Mouse (Mus musculus) gastrocnemius, postnatal 25 days (tissue): ENCODE results near the gene Fezf2. TPM values are rescaled to one million over a fixed set of nuclear protein-coding genes. Genes with fewer than 3 reads are reported as not detected.

Source experiments
- DNase-seq: peaks from one replicate; pipeline ENCODE4 v3.0.0; 2022
- long read RNA-seq, 2 experiments: library from polyadenylated mRNA; stranded (forward); transcript quantifications; one replicate each; pipeline ENCODE4 v2.0.0; 2021
- total RNA-seq, 2 experiments: library from RNA; stranded (reverse); gene quantifications; 1 replicate in 1 of 2; 2 replicates in 1 of 2; pipeline ENCODE4 v1.2.3; 2021

The Fezf2 gene
- not detected for total RNA-seq
- long read RNA-seq, experiment 1 = 0 reads
- long read RNA-seq, experiment 2 = 0 reads

GRCm38 (mm10) chr14:12348089-12348488 lies at the start of gene Fezf2:
Gene Fezf2 (minus strand): TSS chr14:12348189.
- no peak for DNase-seq

GRCm38 (mm10) chr14:12397561-12397960 lies 49.6 kb upstream of the Fezf2 start:
- DNase-seq = no peak

- no peak for DNase-seq
Observed at GRCm38 (mm10) chr14:12394318-12394717, 46.3 kb upstream of the Fezf2 start.

GRCm38 (mm10) chr14:12393271-12393861 lies 45.4 kb upstream of the Fezf2 start:
- no peak for DNase-seq

- DNase-seq = no peak
Observed at GRCm38 (mm10) chr14:12391167-12391566, 43.2 kb upstream of the Fezf2 start.

GRCm38 (mm10) chr14:12388806-12389436 lies 40.9 kb upstream of the Fezf2 start:
- no peak for DNase-seq

- no peak for DNase-seq
Observed at GRCm38 (mm10) chr14:12388192-12388795, 40.3 kb upstream of the Fezf2 start.

- DNase-seq = no peak
Observed at GRCm38 (mm10) chr14:12387176-12387575, 39.2 kb upstream of the Fezf2 start.

- no peak for DNase-seq
Observed at GRCm38 (mm10) chr14:12377883-12378282, 29.9 kb upstream of the Fezf2 start.

- DNase-seq = no peak
Observed at GRCm38 (mm10) chr14:12377289-12377688, 29.3 kb upstream of the Fezf2 start.

- no peak for DNase-seq
Observed at GRCm38 (mm10) chr14:12375451-12375850, 27.5 kb upstream of the Fezf2 start.

- no peak for DNase-seq
Observed at GRCm38 (mm10) chr14:12350271-12350916, 2.4 kb upstream of the Fezf2 start.

- no peak for DNase-seq
Observed at GRCm38 (mm10) chr14:12349334-12350090, 1.5 kb upstream of the Fezf2 start.

- DNase-seq = no peak
Observed at GRCm38 (mm10) chr14:12346865-12347600, 956 bp downstream of the Fezf2 start.

- no peak for DNase-seq
Observed at GRCm38 (mm10) chr14:12346011-12346864, 1.8 kb downstream of the Fezf2 start.

- no peak for DNase-seq
Observed at GRCm38 (mm10) chr14:12345241-12345921, 2.6 kb downstream of the Fezf2 start.

GRCm38 (mm10) chr14:12344746-12345240 lies 3.2 kb downstream of the Fezf2 start:
- DNase-seq = no peak

- no peak for DNase-seq
Observed at GRCm38 (mm10) chr14:12344061-12344745, 3.8 kb downstream of the Fezf2 start.

GRCm38 (mm10) chr14:12343451-12343941 lies 4.5 kb downstream of the Fezf2 start:
- DNase-seq = no peak
